ENCODE assay signal across 14 mouse cellular contexts in genomic region chr8:121921582-121921981, GRCm38 (mm10). TPM values are rescaled to one million over a fixed set of nuclear protein-coding genes. Genes with fewer than 3 reads are reported as not detected.
DNase-seq lines count a peak whose midpoint lies in the region; ATAC-seq and TF ChIP-seq lines count a peak whose summit lies in the region.
"Had no signal": no experiment of that assay in that cellular context is flagged by ENCODE, and none has a peak within 500 bp of the region (broad histone marks: within the 10 kb centered on the region; RNA-seq: fewer than 3 reads in every experiment).

No protein-coding gene starts in this region.

- H3K9ac ChIP-seq in kidney, embryonic 16.5 days (replicated peaks; ENCODE audit: low read length): no peak overlapping the region
- no peak overlapping the region for H3K9ac ChIP-seq in hindbrain, embryonic 14.5 days
- no peak overlapping the region for H3K9ac ChIP-seq in midbrain, embryonic 13.5 days (replicated peaks)
- H3K9ac ChIP-seq: liver, embryonic 13.5 days had no signal

- H3K27me3 ChIP-seq in kidney, embryonic 16.5 days (ENCODE audit: insufficient read depth, low read length): no peaks in the 10 kb centered on the region
- H3K27me3 ChIP-seq in hindbrain, embryonic 14.5 days (ENCODE audit: control insufficient read depth, insufficient read depth, low read length): no peaks in the 10 kb centered on the region
- H3K27me3 ChIP-seq in midbrain, embryonic 13.5 days: no peaks in the 10 kb centered on the region
- H3K27me3 ChIP-seq: liver, embryonic 13.5 days had no signal

- intact Hi-C loops in gastrocnemius, adult 2 months (cut with DNase I): loop anchor here (10.0 kb wide), 1 partner anchor 227 kb away; no protein-coding TSS in a partner anchor
- intact Hi-C loops in gastrocnemius, postnatal 36 days (cut with DNase I): no loop called here

- H3K27ac ChIP-seq in gastrocnemius, adult 2 months: peak overlapping the region; percentile 54
- peak overlapping the region; percentile 13; the same call in 1 of the 2 replicates for H3K27ac ChIP-seq in kidney, embryonic 16.5 days (ENCODE audit: low read length)
- peak overlapping the region; percentile 62 for H3K27ac ChIP-seq in hindbrain, embryonic 14.5 days
- peak overlapping the region; percentile 30; the same call in 1 of the 2 replicates for H3K27ac ChIP-seq in midbrain, embryonic 13.5 days
- H3K27ac ChIP-seq: liver, embryonic 13.5 days had no signal

- H3K36me3 ChIP-seq in kidney, embryonic 16.5 days (ENCODE audit: insufficient read depth, low read length): no peaks in the 10 kb centered on the region
- no peaks in the 10 kb centered on the region for H3K36me3 ChIP-seq in hindbrain, embryonic 14.5 days (replicated peaks; ENCODE audit: control insufficient read depth, insufficient read depth)
- H3K36me3 ChIP-seq in midbrain, embryonic 13.5 days: no peaks in the 10 kb centered on the region
- H3K36me3 ChIP-seq: G1E; liver, embryonic 13.5 days had no signal

- no peak for ATAC-seq in kidney, embryonic 16.5 days (ENCODE audit: low FRiP score, low TSS enrichment)
- no peak for ATAC-seq in hindbrain, embryonic 14.5 days (ENCODE audit: low FRiP score)
- ATAC-seq in midbrain, embryonic 13.5 days: no peak
- no peak for ATAC-seq in CD4-positive, CD25-positive, alpha-beta regulatory T cell, adult 4 months

- H3K9me3 ChIP-seq in kidney, embryonic 16.5 days (ENCODE audit: low read length): no peaks in the 10 kb centered on the region
- no peaks in the 10 kb centered on the region for H3K9me3 ChIP-seq in hindbrain, embryonic 14.5 days (ENCODE audit: control insufficient read depth, low read length)
- H3K9me3 ChIP-seq in midbrain, embryonic 13.5 days: no peaks in the 10 kb centered on the region
- H3K9me3 ChIP-seq: G1E; liver, embryonic 13.5 days had no signal

- no peak overlapping the region for H3K4me2 ChIP-seq in kidney, embryonic 16.5 days (replicated peaks; ENCODE audit: low read depth, low read length)
- no peak overlapping the region for H3K4me2 ChIP-seq in hindbrain, embryonic 14.5 days (replicated peaks)
- H3K4me2 ChIP-seq in midbrain, embryonic 13.5 days (replicated peaks): no peak overlapping the region
- H3K4me2 ChIP-seq: liver, embryonic 13.5 days had no signal

- no peak for TF ChIP-seq CTCF in gastrocnemius, adult 2 months (IDR thresholded peaks at IDR 0.05)

- no peak overlapping the region for H3K4me3 ChIP-seq in gastrocnemius, adult 2 months
- no peak overlapping the region for H3K4me3 ChIP-seq in kidney, embryonic 16.5 days (ENCODE audit: low read length)
- H3K4me3 ChIP-seq in hindbrain, embryonic 14.5 days (replicated peaks; ENCODE audit: low read length): no peak overlapping the region
- no peak overlapping the region for H3K4me3 ChIP-seq in midbrain, embryonic 13.5 days (replicated peaks)
- H3K4me3 ChIP-seq: liver, embryonic 13.5 days had no signal

- H3K4me1 ChIP-seq in kidney, embryonic 16.5 days (ENCODE audit: insufficient read depth, low read length): peaks cover 26% of the 10 kb centered on the region
- no peaks in the 10 kb centered on the region; the same call in 1 of the 2 replicates for H3K4me1 ChIP-seq in hindbrain, embryonic 14.5 days (replicated peaks; ENCODE audit: control insufficient read depth, insufficient read depth, low read length)
- H3K4me1 ChIP-seq in midbrain, embryonic 13.5 days (replicated peaks): peaks cover 8% of the 10 kb centered on the region; the same call in 1 of the 2 replicates
- H3K4me1 ChIP-seq: liver, embryonic 13.5 days had no signal

- 61% methylated on average over 8 of the region's 8 CpGs for WGBS in kidney, embryonic 16.5 days
- 78% methylated on average over 8 of the region's 8 CpGs for WGBS in hindbrain, embryonic 14.5 days
- WGBS in midbrain, embryonic 13.5 days: 74% methylated on average over 8 of the region's 8 CpGs

- DNase-seq in gastrocnemius, adult 2 months: no peak
- no peak for DNase-seq in gastrocnemius, postnatal 36 days
- no peak for DNase-seq in kidney, postnatal 25 days
- DNase-seq in hindbrain, embryonic 14.5 days (ENCODE audit: low spot score): no peak
- no peak for DNase-seq in thymus, postnatal 0 days (ENCODE audit: low spot score)
- DNase-seq: cerebellum, postnatal 36 days; liver, embryonic 13.5 days; spleen, adult 18-20 months; thymus, postnatal 14 days had no signal

RNA-seq across cellular contexts. Expression of gene Slc7a5, which starts 14.1 kb away (rescaled TPM):
- 1 to 10 TPM; 1.0 to 1.3 TPM for total RNA-seq in gastrocnemius, adult 2 months (2021)
- 1 to 10 TPM; 1.9 to 2.1 TPM for total RNA-seq in gastrocnemius, postnatal 36 days (2021)
- polyA plus RNA-seq in kidney, embryonic 16.5 days (2015; fragmentation: Nextera tagmentation; extraction: Ambion mirVana): 15.1 and 17.0 TPM in 2 replicates
- polyA plus RNA-seq in hindbrain, embryonic 14.5 days (2014; fragmentation: Nextera tagmentation; extraction: Ambion mirVana): 57.3 and 65.0 TPM in 2 replicates
- 34.2 and 37.3 TPM in 2 replicates for polyA plus RNA-seq in midbrain, embryonic 13.5 days (2015; fragmentation: Nextera tagmentation; extraction: Ambion mirVana)
- polyA plus RNA-seq in CD4-positive, CD25-positive, alpha-beta regulatory T cell, adult 4 months (2017; shearing (Covaris generic)): 1 to 10 TPM; 1.8 to 3.3 TPM
- 15.0 and 16.7 TPM in 2 replicates for polyA plus RNA-seq in thymus, postnatal 0 days (2015; fragmentation: Nextera tagmentation; extraction: Ambion mirVana)

RNA-seq across cellular contexts. Expression of gene Car5a, which starts 23.1 kb away (rescaled TPM):
- total RNA-seq in gastrocnemius, adult 2 months (2021): not detected
- total RNA-seq in gastrocnemius, postnatal 36 days (2021): not detected
- polyA plus RNA-seq in kidney, embryonic 16.5 days (2015; fragmentation: Nextera tagmentation; extraction: Ambion mirVana): not detected in 2 replicates
- not detected in 2 replicates for polyA plus RNA-seq in hindbrain, embryonic 14.5 days (2014; fragmentation: Nextera tagmentation; extraction: Ambion mirVana)
- 0.12 and 0.53 TPM in 2 replicates for polyA plus RNA-seq in midbrain, embryonic 13.5 days (2015; fragmentation: Nextera tagmentation; extraction: Ambion mirVana)
- polyA plus RNA-seq in CD4-positive, CD25-positive, alpha-beta regulatory T cell, adult 4 months (2017; shearing (Covaris generic)): not detected
- polyA plus RNA-seq in thymus, postnatal 0 days (2015; fragmentation: Nextera tagmentation; extraction: Ambion mirVana): 0.13 and 0.22 TPM in 2 replicates
- total RNA-seq: gastrocnemius, postnatal 10 days had no signal

RNA-seq across cellular contexts. Expression of gene Banp, which starts 28.0 kb away (rescaled TPM):
- 10 to 100 TPM in 1 of 2 experiments, 1 to 10 TPM in 1; 8.8 to 18.7 TPM for total RNA-seq in gastrocnemius, adult 2 months (2021)
- 10 to 100 TPM in 1 of 2 experiments, 1 to 10 TPM in 1; 6.6 to 17.8 TPM for total RNA-seq in gastrocnemius, postnatal 36 days (2021)
- 50.7 TPM in 2 replicates for polyA plus RNA-seq in kidney, embryonic 16.5 days (2015; fragmentation: Nextera tagmentation; extraction: Ambion mirVana)
- 37.8 and 50.5 TPM in 2 replicates for polyA plus RNA-seq in hindbrain, embryonic 14.5 days (2014; fragmentation: Nextera tagmentation; extraction: Ambion mirVana)
- polyA plus RNA-seq in midbrain, embryonic 13.5 days (2015; fragmentation: Nextera tagmentation; extraction: Ambion mirVana): 59.0 and 62.4 TPM in 2 replicates
- polyA plus RNA-seq in CD4-positive, CD25-positive, alpha-beta regulatory T cell, adult 4 months (2017; shearing (Covaris generic)): 10 to 100 TPM; 34.5 to 47.5 TPM
- 29.4 and 38.9 TPM in 2 replicates for polyA plus RNA-seq in thymus, postnatal 0 days (2015; fragmentation: Nextera tagmentation; extraction: Ambion mirVana)
